Mouse (Mus musculus) heart, postnatal 0 days (tissue): ENCODE data around the gene Dip2b.

Experiments used
- CTCF ChIP-seq: IDR thresholded peaks from 2 replicates; pipeline ENCODE4 v1.5.1; 2016; ENCODE audit warnings: antibody characterized with exemption, control low read depth, low read depth
- EP300 ChIP-seq: IDR thresholded peaks from 2 replicates; pipeline ENCODE4 v1.6.1; 2016; ENCODE audit warnings: antibody characterized with exemption, low read depth

DNA sequence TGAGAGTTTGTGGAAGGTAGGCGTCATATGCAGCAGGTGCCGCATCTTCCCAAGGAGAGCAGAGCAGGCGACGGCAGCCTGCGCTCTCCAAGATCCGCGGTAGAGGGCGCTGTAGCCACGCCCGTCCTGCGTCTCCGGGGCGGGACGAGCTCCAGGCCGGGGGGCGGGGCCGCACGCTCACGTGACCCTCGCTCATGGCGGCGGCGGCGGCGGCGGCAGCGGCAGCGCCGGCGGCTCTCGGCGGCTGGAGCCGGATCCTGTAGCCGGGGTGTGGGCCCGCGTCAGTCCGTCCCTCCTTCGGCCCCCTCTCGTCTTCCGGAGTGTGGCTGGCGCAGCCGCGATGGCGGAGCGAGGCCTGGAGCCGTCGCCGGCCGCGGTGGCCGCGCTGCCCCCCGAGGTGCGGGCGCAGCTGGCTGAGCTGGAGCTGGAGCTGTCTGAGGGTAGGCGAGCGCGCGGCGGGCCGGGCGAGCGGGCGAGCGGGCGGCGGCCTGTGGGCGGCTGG is at the start of gene Dip2b:
- TF ChIP-seq CTCF (peak; percentile 92), EP300 (no peak)
